Mouse (Mus musculus) testis, adult 2 months (tissue): ENCODE measurements around the gene Tcf3. TPM values are rescaled to one million over a fixed set of nuclear protein-coding genes. Genes with fewer than 3 reads are reported as not detected.

Source experiments
- H3K27ac ChIP-seq: fragments of 200-500 bp; 2 replicates; pipeline ENCODE4 v1.5.1; 2012; ENCODE audit warnings: low read depth, low read length; ENCODE audit not compliant: control insufficient read depth, insufficient read depth
- H3K27me3 ChIP-seq: fragments of 200-500 bp; 2 replicates; pipeline ENCODE4 v1.6.1; 2012; ENCODE audit warnings: mild to moderate bottlenecking, low read length, moderate library complexity; ENCODE audit not compliant: control insufficient read depth, insufficient read depth
- H3K36me3 ChIP-seq: fragments of 200-500 bp; 2 replicates; pipeline ENCODE4 v1.6.1; 2012; ENCODE audit warnings: mild to moderate bottlenecking, low read length; ENCODE audit not compliant: control insufficient read depth, insufficient read depth
- H3K4me1 ChIP-seq: fragments of 200-500 bp; 2 replicates; pipeline ENCODE4 v1.6.1; 2012; ENCODE audit warnings: low read length; ENCODE audit not compliant: control insufficient read depth, insufficient read depth
- H3K4me3 ChIP-seq: fragments of 200-500 bp; 2 replicates; pipeline ENCODE4 v1.5.1; 2012; ENCODE audit warnings: low read depth, mild to moderate bottlenecking, low read length, moderate library complexity, mixed read lengths; ENCODE audit not compliant: control insufficient read depth
- CTCF ChIP-seq: fragments of 200-500 bp; IDR thresholded peaks from 2 replicates; pipeline ENCODE4 v1.5.1; 2012; ENCODE audit warnings: low read depth, mild to moderate bottlenecking, inconsistent platforms, low read length, moderate library complexity; ENCODE audit not compliant: control insufficient read depth, insufficient read depth, insufficient replicate concordance
- POLR2A ChIP-seq: fragments of 200-500 bp; IDR thresholded peaks from 2 replicates; pipeline ENCODE4 v1.6.1; 2012; ENCODE audit warnings: low read depth, mild to moderate bottlenecking, inconsistent platforms, low read length, moderate library complexity; ENCODE audit not compliant: control insufficient read depth
- polyA plus RNA-seq: library from polyadenylated mRNA; depleted of rRNA; stranded (reverse); fragments of >200 nt; gene quantifications from 2 replicates; pipeline ENCODE4 v1.2.3, GENCODE M21; 2012

Gene Tcf3
- polyA plus RNA-seq, 1 experiment = 14.9 TPM

- Histone ChIP-seq H3K4me1 (peaks cover 22% of the 10 kb centered on the region), H3K27me3 (no peaks in the 10 kb centered on the region), H3K4me3 (no peak overlapping the region), H3K36me3 (no peaks in the 10 kb centered on the region), H3K27ac (no peak overlapping the region)
- TF ChIP-seq POLR2A = no peak
- no peak for TF ChIP-seq CTCF
These were observed 1.7 kb downstream of the Tcf3 start for GRCm38 (mm10) chr10:80431570-80432386.

- no peak overlapping the region for H3K27ac ChIP-seq
- H3K4me1 ChIP-seq = peaks cover 10% of the 10 kb centered on the region
- no peak for TF ChIP-seq POLR2A
- no peak for TF ChIP-seq CTCF
- no peak overlapping the region for H3K4me3 ChIP-seq
- no peaks in the 10 kb centered on the region for H3K27me3 ChIP-seq
- no peaks in the 10 kb centered on the region for H3K36me3 ChIP-seq
These were observed 3.0 kb downstream of the Tcf3 start for GRCm38 (mm10) chr10:80430375-80430980.

- no peak overlapping the region for H3K27ac ChIP-seq
- TF ChIP-seq CTCF = no peak
- no peak for TF ChIP-seq POLR2A
- no peaks in the 10 kb centered on the region for H3K36me3 ChIP-seq
- H3K27me3 ChIP-seq = no peaks in the 10 kb centered on the region
- H3K4me1 ChIP-seq = peaks cover 9% of the 10 kb centered on the region
- H3K4me3 ChIP-seq = no peak overlapping the region
These were observed 3.6 kb downstream of the Tcf3 start for GRCm38 (mm10) chr10:80429800-80430199.

- Histone ChIP-seq H3K36me3 (no peaks in the 10 kb centered on the region), H3K4me1 (no peaks in the 10 kb centered on the region), H3K27ac (no peak overlapping the region), H3K4me3 (no peak overlapping the region), H3K27me3 (no peaks in the 10 kb centered on the region)
- TF ChIP-seq CTCF (no peak), POLR2A (no peak)
These were observed 8.4 kb downstream of the Tcf3 start for GRCm38 (mm10) chr10:80425041-80425440.

- no peak for TF ChIP-seq CTCF
- TF ChIP-seq POLR2A = no peak
- Histone ChIP-seq H3K27ac (no peak overlapping the region), H3K4me3 (no peak overlapping the region), H3K27me3 (no peaks in the 10 kb centered on the region), H3K4me1 (no peaks in the 10 kb centered on the region), H3K36me3 (no peaks in the 10 kb centered on the region)
These were observed 9.9 kb downstream of the Tcf3 start for GRCm38 (mm10) chr10:80423562-80423961.

- Histone ChIP-seq H3K4me1 (no peaks in the 10 kb centered on the region), H3K36me3 (no peaks in the 10 kb centered on the region), H3K27me3 (no peaks in the 10 kb centered on the region), H3K4me3 (no peak overlapping the region), H3K27ac (no peak overlapping the region)
- TF ChIP-seq POLR2A (no peak), CTCF (no peak)
These were observed 11.6 kb downstream of the Tcf3 start for GRCm38 (mm10) chr10:80421651-80422472.

GRCm38 (mm10) chr10:80421208-80421607, 12.2 kb downstream of the Tcf3 start:
- no peak for TF ChIP-seq CTCF
- TF ChIP-seq POLR2A = no peak
- no peak overlapping the region for H3K27ac ChIP-seq
- no peaks in the 10 kb centered on the region for H3K36me3 ChIP-seq
- no peaks in the 10 kb centered on the region for H3K4me1 ChIP-seq
- H3K4me3 ChIP-seq = no peak overlapping the region
- H3K27me3 ChIP-seq = no peaks in the 10 kb centered on the region
